Mouse (Mus musculus) cortical plate, adult 2 months (tissue): ENCODE results near the gene Pank2.

Experiments
- CTCF ChIP-seq: fragments of 200-500 bp; IDR thresholded peaks from 2 replicates; pipeline ENCODE4 v1.5.1; 2011; ENCODE audit warnings: mild to moderate bottlenecking, control low read depth, low read length; ENCODE audit not compliant: insufficient read depth; ENCODE audit errors: extremely low read depth
- POLR2A ChIP-seq: fragments of 200-500 bp; IDR thresholded peaks from 2 replicates; pipeline ENCODE4 v1.6.1; 2011; ENCODE audit warnings: mild to moderate bottlenecking, low read length, control low read depth; ENCODE audit not compliant: insufficient read depth; ENCODE audit errors: extremely low read depth

- TF ChIP-seq CTCF: no peak
- no peak for TF ChIP-seq POLR2A
Measured at GRCm38 (mm10) chr2:131223569-131223968, 38.7 kb upstream of the Pank2 start.
